Mouse (Mus musculus): ENCODE data around the gene G6pc3.

GRCm38 (mm10) chr11:102186235-102186634, 3.2 kb upstream of the G6pc3 start:
- TF ChIP-seq POLR2A (IDR thresholded peaks at IDR 0.05; ENCODE audit: low read depth, low read length) (no peak), CTCF (IDR thresholded peaks at IDR 0.05; ENCODE audit: extremely low read depth, insufficient read length, insufficient replicate concordance, low read depth, low read length) (no peak)
